Mouse (Mus musculus) liver, embryonic 16.5 days (tissue): ENCODE data around the gene Nuf2. TPM values are rescaled to one million over a fixed set of nuclear protein-coding genes. Genes with fewer than 3 reads are reported as not detected.
"Not testable (repeated sequence)": the region's sequence is repeated elsewhere in the genome, so short reads cannot be mapped to it uniquely, and the experiment has no call there.

Experiments
- ATAC-seq: fragments of 200-750 bp; cut with Nextera tagmentation; 2 replicates; pipeline ENCODE4 v1.8.0; 2017; ENCODE audit warnings: low read depth, mild to moderate bottlenecking, moderate number of reproducible peaks, moderate library complexity
- H3K27ac ChIP-seq: fragments of 300-500 bp; sonication (generic); 2 replicates; pipeline ENCODE4 v1.5.1; 2014; ENCODE audit warnings: mild to moderate bottlenecking, low read length
- H3K27me3 ChIP-seq: fragments of 300-500 bp; sonication (generic); 2 replicates; pipeline ENCODE4 v1.6.1; 2014; ENCODE audit warnings: low read depth, low read length, mixed read lengths; ENCODE audit not compliant: control insufficient read depth, insufficient read depth
- H3K36me3 ChIP-seq: fragments of 300-500 bp; sonication (generic); 2 replicates; pipeline ENCODE4 v1.6.1; 2014; ENCODE audit warnings: mild to moderate bottlenecking; ENCODE audit not compliant: control insufficient read depth, insufficient read depth
- H3K4me1 ChIP-seq: fragments of 300-500 bp; sonication (generic); 2 replicates; pipeline ENCODE4 v1.6.1; 2014; ENCODE audit warnings: low read depth, low read length, mixed read lengths; ENCODE audit not compliant: control insufficient read depth
- H3K4me2 ChIP-seq: fragments of 300-500 bp; sonication (generic); 2 replicates; pipeline ENCODE4 v1.6.1; 2014; ENCODE audit warnings: low read depth, low read length, mixed read lengths
- H3K4me3 ChIP-seq: fragments of 300-500 bp; sonication (generic); 2 replicates; pipeline ENCODE4 v1.5.1; 2014; ENCODE audit warnings: low read depth, mild to moderate bottlenecking, low read length
- H3K9ac ChIP-seq: fragments of 300-500 bp; sonication (generic); 2 replicates; pipeline ENCODE4 v1.6.1; 2014; ENCODE audit warnings: low read depth, low read length
- H3K9me3 ChIP-seq: fragments of 300-500 bp; sonication (generic); replicated peaks from 2 replicates; pipeline ENCODE4 v1.6.1; 2016; ENCODE audit warnings: low read length; ENCODE audit not compliant: control insufficient read depth
- WGBS: fragments of 180-500 bp; shearing (Covaris S2); extraction: QIAGEN DNeasy Blood & Tissue Kit; methylation state at CpG from one replicate; pipeline ENCODE4 v1.1.7; 2014; ENCODE audit not compliant: insufficient replicate concordance; 5-methylcytosine and 5-hydroxymethylcytosine counted together
- polyA plus RNA-seq: library from polyadenylated mRNA; unstranded; fragments of >200 nt; fragmentation: Nextera tagmentation; extraction: Ambion mirVana; gene quantifications from 2 replicates; pipeline ENCODE4 v1.2.1, GENCODE M21; 2015

Nuf2 gene
- polyA plus RNA-seq, 1 experiment from 2014 or later, result 37.4 TPM

DNA sequence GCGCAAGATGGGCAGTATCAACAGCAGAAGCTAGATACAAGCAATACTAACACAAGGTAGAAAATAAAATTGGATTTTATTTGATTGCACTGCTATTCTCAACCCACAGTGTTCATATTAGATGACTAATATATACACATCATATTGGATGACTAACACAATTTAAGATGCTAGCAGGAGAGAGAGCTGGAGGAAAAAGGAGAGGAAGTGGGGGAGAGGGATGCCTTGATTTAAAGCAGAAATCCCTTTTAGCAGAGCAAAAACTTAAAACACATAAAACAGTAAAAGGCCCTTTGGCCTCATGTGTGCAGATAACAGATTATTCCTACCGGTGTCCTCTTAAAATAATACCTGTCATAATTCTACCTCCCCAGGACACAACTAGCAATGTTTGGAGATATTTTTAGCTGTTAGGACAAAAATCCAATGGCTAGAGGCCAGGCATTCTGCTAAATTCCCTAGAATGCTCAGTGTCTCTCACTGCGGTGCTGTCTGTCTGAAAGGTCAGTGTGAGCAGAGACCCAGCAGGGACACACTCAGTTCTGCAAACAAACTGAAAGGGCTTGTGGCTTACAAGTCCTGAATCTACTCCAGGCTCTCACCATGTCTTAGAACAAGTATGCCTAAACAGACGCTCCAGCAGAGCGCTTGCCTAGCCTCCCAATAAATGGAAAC lies 5.1 kb downstream of the Nuf2 start:
- Histone ChIP-seq H3K36me3 (peaks cover 49% of the 10 kb centered on the region), H3K4me3 (no peak overlapping the region), H3K9me3 (no peaks in the 10 kb centered on the region), H3K27me3 (no peaks in the 10 kb centered on the region), H3K4me1 (peaks cover 8% of the 10 kb centered on the region), H3K4me2 (no peak overlapping the region), H3K27ac (no peak overlapping the region), H3K9ac (no peak overlapping the region)
- WGBS, result 86% methylated on average over 5 of the region's 5 CpGs
- ATAC-seq, result no peak

DNA sequence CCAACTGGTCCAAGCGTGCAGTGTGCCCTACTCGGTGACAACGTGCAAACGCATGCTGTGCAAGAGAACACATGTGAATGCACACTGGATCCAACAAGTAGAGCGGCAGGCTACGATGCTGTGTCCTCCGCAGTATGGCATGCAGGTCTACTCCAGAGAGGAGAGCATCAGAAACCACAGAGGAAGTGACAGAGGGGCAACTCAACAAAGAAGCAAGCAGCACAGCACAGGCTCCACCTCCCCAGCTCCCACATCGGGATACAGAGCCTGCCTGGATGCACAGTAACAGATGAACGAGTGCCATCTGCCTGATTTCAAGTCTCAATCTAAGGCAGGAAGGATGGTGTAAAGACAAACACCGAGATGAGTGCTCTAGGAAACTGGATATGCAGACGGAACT lies 11.9 kb downstream of the Nuf2 start:
- no peak overlapping the region for H3K27ac ChIP-seq
- H3K4me2 ChIP-seq, result no peak overlapping the region
- no peaks in the 10 kb centered on the region for H3K27me3 ChIP-seq
- H3K4me1 ChIP-seq, result no peaks in the 10 kb centered on the region
- peaks cover 58% of the 10 kb centered on the region for H3K36me3 ChIP-seq
- ATAC-seq, result no peak
- H3K9ac ChIP-seq, result no peak overlapping the region
- no peak overlapping the region for H3K4me3 ChIP-seq
- WGBS, result 78% methylated on average over 11 of the region's 11 CpGs
- no peaks in the 10 kb centered on the region for H3K9me3 ChIP-seq

DNA sequence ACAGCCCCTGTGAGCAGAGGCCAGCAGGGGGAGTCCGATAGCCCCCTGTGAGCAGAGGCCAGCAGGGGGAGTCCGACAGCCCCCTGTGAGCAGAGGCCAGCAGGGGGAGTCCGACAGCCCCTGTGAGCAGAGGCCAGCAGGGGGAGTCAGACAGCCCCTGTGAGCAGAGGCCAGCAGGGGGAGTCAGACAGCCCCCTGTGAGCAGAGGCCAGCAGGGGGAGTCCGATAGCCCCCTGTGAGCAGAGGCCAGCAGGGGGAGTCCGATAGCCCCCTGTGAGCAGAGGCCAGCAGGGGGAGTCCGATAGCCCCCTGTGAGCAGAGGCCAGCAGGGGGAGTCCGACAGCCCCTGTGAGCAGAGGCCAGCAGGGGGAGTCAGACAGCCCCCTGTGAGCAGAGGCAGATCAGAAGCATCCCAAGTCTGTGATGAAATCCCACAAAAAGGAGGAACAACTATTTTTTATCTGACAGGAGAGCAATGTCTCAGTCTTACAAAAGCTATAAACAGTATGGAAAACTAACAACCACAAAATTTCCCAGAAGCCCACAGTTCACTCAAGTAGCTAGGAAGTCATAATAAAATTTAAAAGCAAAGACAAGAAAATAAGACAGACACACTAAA lies 13.3 kb downstream of the Nuf2 start:
- not testable (repeated sequence) for H3K27ac ChIP-seq, H3K27me3 ChIP-seq, H3K4me3 ChIP-seq, H3K9ac ChIP-seq, H3K4me1 ChIP-seq, H3K4me2 ChIP-seq, H3K9me3 ChIP-seq, ATAC-seq
- H3K36me3 ChIP-seq, result peaks cover 54% of the 10 kb centered on the region
- 83% methylated on average over 7 of the region's 7 CpGs for WGBS

DNA sequence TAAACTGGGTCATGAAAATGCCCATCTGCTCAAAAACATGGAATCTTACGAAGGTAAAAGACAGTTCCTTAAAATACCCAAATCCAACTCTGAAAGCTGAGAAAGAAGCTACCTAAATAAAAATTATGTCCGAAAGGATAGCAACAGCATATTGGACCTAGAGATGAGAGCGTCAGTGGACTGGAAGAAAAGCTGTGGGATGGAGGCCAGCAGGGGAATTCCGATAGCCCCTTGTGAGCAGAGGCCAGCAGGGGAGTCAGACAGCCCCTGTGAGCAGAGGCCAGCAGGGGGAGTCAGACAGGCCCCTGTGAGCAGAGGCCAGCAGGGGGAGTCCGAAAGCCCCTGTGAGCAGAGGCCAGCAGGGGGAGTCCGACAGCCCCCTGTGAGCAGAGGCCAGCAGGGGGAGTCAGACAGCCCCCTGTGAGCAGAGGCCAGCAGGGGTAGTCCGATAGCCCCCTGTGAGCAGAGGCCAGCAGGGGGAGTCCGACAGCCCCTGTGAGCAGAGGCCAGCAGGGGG lies 13.8 kb downstream of the Nuf2 start:
- Histone ChIP-seq H3K27ac (no peak overlapping the region), H3K4me2 (no peak overlapping the region), H3K27me3 (no peaks in the 10 kb centered on the region), H3K36me3 (peaks cover 52% of the 10 kb centered on the region), H3K4me3 (no peak overlapping the region), H3K4me1 (no peaks in the 10 kb centered on the region), H3K9me3 (no peaks in the 10 kb centered on the region), H3K9ac (no peak overlapping the region)
- no peak for ATAC-seq
- 95% methylated on average over 8 of the region's 8 CpGs for WGBS

DNA sequence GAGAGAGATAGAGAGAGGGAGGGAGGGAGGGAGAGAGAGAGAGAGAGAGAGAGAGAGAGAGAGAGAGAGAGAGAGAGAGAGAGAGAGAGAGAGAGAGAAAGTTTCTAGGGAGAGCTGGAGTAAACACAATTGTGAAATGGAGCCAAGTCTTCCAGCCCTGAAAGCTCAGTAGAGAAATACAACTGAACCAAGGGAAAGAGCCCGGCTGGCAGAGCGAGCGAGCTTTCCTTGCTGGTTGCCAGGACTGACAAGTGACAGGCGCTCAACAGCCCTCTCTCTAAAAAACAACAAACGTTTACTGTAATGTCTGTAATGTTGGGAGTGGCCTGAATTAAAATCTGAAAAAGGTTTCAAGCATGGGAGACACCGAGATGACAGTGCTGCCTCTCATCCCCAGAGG lies 24.9 kb downstream of the Nuf2 start:
- H3K4me2 ChIP-seq, result no peak overlapping the region
- peaks cover 73% of the 10 kb centered on the region for H3K36me3 ChIP-seq
- no peak overlapping the region for H3K27ac ChIP-seq
- no peaks in the 10 kb centered on the region for H3K9me3 ChIP-seq
- WGBS, result 90% methylated on average over 6 of the region's 6 CpGs
- no peaks in the 10 kb centered on the region for H3K4me1 ChIP-seq
- no peaks in the 10 kb centered on the region for H3K27me3 ChIP-seq
- ATAC-seq, result no peak
- no peak overlapping the region for H3K4me3 ChIP-seq
- H3K9ac ChIP-seq, result no peak overlapping the region

DNA sequence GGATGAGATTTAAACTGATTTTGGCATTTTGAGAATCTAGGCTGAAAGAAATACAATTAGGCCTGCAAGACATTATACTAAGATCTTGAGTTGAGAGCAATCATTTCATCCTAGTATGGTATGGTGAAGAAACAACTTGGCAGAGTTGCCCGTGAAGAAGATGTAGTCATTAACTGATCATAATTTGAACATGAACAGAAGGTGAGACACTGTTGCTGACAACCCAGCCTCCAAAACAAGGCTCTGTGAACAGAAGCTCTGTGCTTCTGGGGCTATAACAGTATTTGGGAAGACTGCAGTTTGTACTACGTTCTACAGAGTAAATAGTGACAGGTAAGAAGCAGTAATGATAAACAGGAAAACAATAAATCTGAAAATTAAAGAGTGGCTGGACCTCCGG lies 28.4 kb downstream of the Nuf2 start:
- no peak overlapping the region for H3K4me2 ChIP-seq
- no peaks in the 10 kb centered on the region for H3K27me3 ChIP-seq
- no peaks in the 10 kb centered on the region for H3K9me3 ChIP-seq
- H3K27ac ChIP-seq, result no peak overlapping the region
- H3K9ac ChIP-seq, result no peak overlapping the region
- H3K4me3 ChIP-seq, result no peak overlapping the region
- H3K4me1 ChIP-seq, result no peaks in the 10 kb centered on the region
- no peak for ATAC-seq
- WGBS, result 89% methylated on average over 3 of the region's 3 CpGs
- H3K36me3 ChIP-seq, result peaks cover 79% of the 10 kb centered on the region

DNA sequence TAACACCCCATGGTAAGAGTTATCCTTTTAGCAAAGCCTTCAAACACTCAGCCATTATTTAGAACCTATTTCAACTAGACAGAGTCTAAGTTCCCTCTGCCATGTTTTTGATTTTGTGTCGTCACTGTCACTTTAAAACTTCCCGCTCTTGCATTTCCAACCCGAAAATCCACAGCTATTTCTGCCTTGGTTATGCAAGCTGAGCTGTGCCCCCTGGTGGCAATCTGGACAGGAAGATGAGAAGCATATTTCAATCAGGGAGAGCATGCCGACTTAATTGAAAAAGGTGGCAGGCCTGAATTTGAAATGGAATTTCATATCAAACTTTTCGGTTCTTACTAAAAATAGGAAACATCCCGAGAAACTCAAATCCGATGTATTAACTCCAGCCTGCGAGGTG lies 35.6 kb downstream of the Nuf2 start:
- no peak for ATAC-seq
- Histone ChIP-seq H3K4me1 (no peaks in the 10 kb centered on the region), H3K4me3 (no peak overlapping the region), H3K36me3 (peaks cover 30% of the 10 kb centered on the region), H3K9ac (no peak overlapping the region), H3K27ac (no peak overlapping the region), H3K9me3 (no peaks in the 10 kb centered on the region), H3K4me2 (no peak overlapping the region), H3K27me3 (no peaks in the 10 kb centered on the region)
- WGBS, result 75% methylated on average over 8 of the region's 8 CpGs

DNA sequence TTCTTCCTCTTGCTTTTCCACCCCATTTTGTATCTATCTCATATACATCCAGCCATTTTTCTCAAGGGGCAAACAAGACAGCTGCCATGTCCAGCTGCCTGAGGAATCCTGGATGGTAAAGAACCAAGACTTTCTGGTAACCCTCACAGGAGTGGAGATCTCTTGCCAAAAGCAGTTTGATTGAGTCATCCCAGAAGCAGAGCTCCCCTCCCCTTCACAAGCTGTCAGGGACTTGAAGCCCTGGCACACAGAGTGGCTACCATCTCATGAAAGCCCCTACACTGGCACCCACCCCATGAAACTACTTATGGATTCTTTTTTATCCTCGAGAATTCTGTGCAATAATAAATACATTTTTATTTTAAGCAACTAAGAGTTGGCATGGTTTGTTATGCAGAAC lies 39.7 kb downstream of the Nuf2 start:
- H3K36me3 ChIP-seq, result peaks cover 4% of the 10 kb centered on the region

DNA sequence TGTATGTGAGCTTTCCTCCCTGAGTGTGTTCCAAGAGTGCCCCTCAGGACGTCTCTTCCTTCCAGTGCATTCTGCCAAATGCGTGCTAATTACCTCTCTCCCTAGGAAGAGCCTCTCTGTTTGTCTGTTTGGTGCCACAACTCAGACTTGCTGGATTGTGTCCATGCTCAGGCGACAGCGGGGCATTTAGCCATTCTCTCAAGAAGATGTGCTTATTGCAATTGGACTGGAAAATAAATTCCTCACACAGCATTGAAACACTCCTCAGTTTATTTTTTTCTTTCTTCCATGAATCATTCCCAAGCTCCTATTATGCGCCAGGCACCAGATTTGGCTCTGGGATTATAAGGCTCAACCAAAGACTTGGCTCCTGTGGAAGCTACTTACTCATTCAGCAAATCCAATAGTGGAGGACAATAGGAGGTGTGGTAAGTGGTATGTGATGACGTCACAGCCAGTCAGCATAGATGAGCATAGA lies 45.8 kb downstream of the Nuf2 start:
- Histone ChIP-seq H3K4me1 (no peaks in the 10 kb centered on the region), H3K9ac (no peak overlapping the region), H3K4me3 (no peak overlapping the region), H3K4me2 (no peak overlapping the region), H3K27ac (no peak overlapping the region), H3K36me3 (no peaks in the 10 kb centered on the region), H3K27me3 (no peaks in the 10 kb centered on the region), H3K9me3 (no peaks in the 10 kb centered on the region)
- ATAC-seq, result no peak
- WGBS, result 68% methylated on average over 6 of the region's 6 CpGs

More for the DNA sequence above, 39.7 kb downstream of the Nuf2 start:
- Histone ChIP-seq H3K27ac (no peak overlapping the region), H3K9ac (no peak overlapping the region), H3K4me2 (no peak overlapping the region), H3K4me1 (no peaks in the 10 kb centered on the region), H3K4me3 (no peak overlapping the region), H3K27me3 (no peaks in the 10 kb centered on the region), H3K9me3 (no peaks in the 10 kb centered on the region)
- ATAC-seq, result no peak
- 43% methylated on average over 1 of the region's 1 CpGs for WGBS
